Mouse (Mus musculus) ES-Bruce4 (cell line): Measurements from ENCODE around the gene Eif3l.

Source experiments
- CTCF ChIP-seq: IDR thresholded peaks from one replicate; pipeline ENCODE4 v1.8.1; 2011; ENCODE audit warnings: low read depth, low read length
- EP300 ChIP-seq: IDR thresholded peaks from 2 replicates; pipeline ENCODE4 v1.6.1; 2011; ENCODE audit warnings: low read depth, low read length; ENCODE audit not compliant: insufficient read depth
- POLR2A ChIP-seq: IDR thresholded peaks from one replicate; pipeline ENCODE4 v1.8.1; 2011; ENCODE audit warnings: low read length; ENCODE audit not compliant: insufficient read depth

DNA sequence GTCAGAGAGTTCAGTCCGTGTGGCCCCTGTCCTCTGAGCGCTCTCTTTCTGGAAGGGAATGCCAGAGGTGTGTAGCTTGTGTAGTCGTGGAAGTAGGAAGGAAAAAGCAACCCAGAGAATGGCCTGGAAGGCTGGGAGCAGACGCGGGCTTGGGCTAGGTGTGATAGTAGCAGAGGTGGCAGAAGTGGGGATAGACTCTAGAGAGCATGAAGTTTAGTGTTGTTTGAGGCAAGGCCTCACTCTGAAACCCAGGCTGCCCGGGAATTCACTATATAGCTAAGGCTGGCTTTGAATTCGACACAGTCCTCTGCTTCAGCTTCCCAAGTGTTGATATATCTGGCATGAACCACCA, 66.6 kb downstream of the Eif3l start:
- TF ChIP-seq CTCF (no peak), POLR2A (no peak), EP300 (no peak)
